9 mouse cellular contexts compared by ENCODE assay signal in genomic region chr14:45452861-45453512, GRCm38 (mm10). TPM values are rescaled to one million over a fixed set of nuclear protein-coding genes. Genes with fewer than 3 reads are reported as not detected.
DNase-seq lines count a peak whose midpoint lies in the region; ATAC-seq and TF ChIP-seq lines count a peak whose summit lies in the region.
"Had no signal": no experiment of that assay in that cellular context is flagged by ENCODE, and none has a peak within 500 bp of the region (broad histone marks: within the 10 kb centered on the region; RNA-seq: fewer than 3 reads in every experiment).

No protein-coding gene starts in this region.

- TF ChIP-seq CTCF in layer of hippocampus, adult 2 months (conservative IDR thresholded peaks at IDR 0.05): no peak

- intact Hi-C loops in left cerebral cortex, postnatal 36 days (cut with DNase I): no loop called here

- ATAC-seq in granulocyte monocyte progenitor cell, adult 5-6 weeks (replicated peaks; ENCODE audit: poor library complexity, severe bottlenecking): no peak

- H3K4me3 ChIP-seq in layer of hippocampus, adult 2 months: no peak overlapping the region

- H3K27ac ChIP-seq in layer of hippocampus, adult 2 months: peak overlapping the region; percentile 63

- DNase-seq in layer of hippocampus, adult 2 months (ENCODE audit: low spot score in 2 of 2): no peak
- DNase-seq in layer of hippocampus, adult 8-10 months (ENCODE audit: low spot score in 2 of 2): no peak
- peak; percentile 74 to 79 for DNase-seq in heart, adult 9 months (ENCODE audit: low spot score in 2 of 2)
- DNase-seq in kidney, adult 9 months: peak; percentile 88
- peak; percentile 51 for DNase-seq in lung, postnatal 36 days
- no peak for DNase-seq in spleen, adult 12 weeks (ENCODE audit: low spot score)
- DNase-seq in left cerebral cortex, postnatal 36 days (ENCODE audit: low spot score in 2 of 2): no peak
- DNase-seq: layer of hippocampus, adult 9-11 months had no signal

RNA-seq across cellular contexts. Expression of gene Gnpnat1, which starts 48.3 kb away (rescaled TPM):
- 10 to 100 TPM; 18.4 to 19.3 TPM for total RNA-seq in layer of hippocampus, adult 2 months (2021)
- total RNA-seq in layer of hippocampus, adult 8-10 months (2022): 10 to 100 TPM; 13.3 to 21.1 (median 17.1) TPM
- total RNA-seq in granulocyte monocyte progenitor cell, adult 5-6 weeks (2014; fragmentation: Nextera tagmentation): 42.0 and 72.4 TPM in 2 replicates
- total RNA-seq in granulocyte monocyte progenitor cell, adult 5-6 weeks (2017): 30.2 and 50.2 TPM in 2 replicates
- 10 to 100 TPM; 14.3 to 14.6 TPM for total RNA-seq in left cerebral cortex, postnatal 36 days (2021)

Comparison
In these comparisons a context has a peak if more than half of its experiments do, and no peak if none do; other contexts are left out.
1. DNase-seq: peak in heart, adult 9 months (2 of 2), kidney, adult 9 months (single experiment) and lung, postnatal 36 days (single experiment); none in layer of hippocampus, adult 2 months (0 of 2), layer of hippocampus, adult 8-10 months (0 of 2), spleen, adult 12 weeks (single experiment) and left cerebral cortex, postnatal 36 days (0 of 2).